Mouse (Mus musculus): ENCODE results near the gene Kat2b.
"Not testable (repeated sequence)": the region's sequence is repeated elsewhere in the genome, so short reads cannot be mapped to it uniquely, and the experiment has no call there.

The Kat2b gene

GRCm38 (mm10) chr17:53596941-53597790, 30.5 kb downstream of the Kat2b start:
- no peak for DNase-seq (ENCODE audit: low read depth)

- DNase-seq (ENCODE audit: low read depth) = no peak
These were observed 31.9 kb downstream of the Kat2b start for GRCm38 (mm10) chr17:53598571-53598970.

- not testable (repeated sequence) for DNase-seq (ENCODE audit: low read depth)
These were observed 36.6 kb downstream of the Kat2b start for GRCm38 (mm10) chr17:53603236-53603635.

- DNase-seq (ENCODE audit: low read depth) = not testable (repeated sequence)
These were observed 39.4 kb downstream of the Kat2b start for GRCm38 (mm10) chr17:53606082-53606481.

- not testable (repeated sequence) for DNase-seq (ENCODE audit: low read depth)
These were observed 42.3 kb downstream of the Kat2b start for GRCm38 (mm10) chr17:53608924-53609323.

- no peak for DNase-seq (ENCODE audit: low read depth)
These were observed 50.8 kb downstream of the Kat2b start for GRCm38 (mm10) chr17:53617295-53617957.

GRCm38 (mm10) chr17:53618369-53618768, 51.7 kb downstream of the Kat2b start:
- no peak for DNase-seq (ENCODE audit: low read depth)

GRCm38 (mm10) chr17:53619391-53619790, 52.7 kb downstream of the Kat2b start:
- DNase-seq (ENCODE audit: low read depth) = no peak

- no peak for DNase-seq (ENCODE audit: low read depth)
These were observed 54.0 kb downstream of the Kat2b start for GRCm38 (mm10) chr17:53620611-53621010.

GRCm38 (mm10) chr17:53622125-53622524, 55.5 kb downstream of the Kat2b start:
- no peak for DNase-seq (ENCODE audit: low read depth)

- no peak for DNase-seq (ENCODE audit: low read depth)
These were observed 57.1 kb downstream of the Kat2b start for GRCm38 (mm10) chr17:53623762-53624161.

- DNase-seq (ENCODE audit: low read depth) = no peak
These were observed 59.5 kb downstream of the Kat2b start for GRCm38 (mm10) chr17:53626160-53626559.

- DNase-seq (ENCODE audit: low read depth) = no peak
These were observed 60.8 kb downstream of the Kat2b start for GRCm38 (mm10) chr17:53627497-53627896.

GRCm38 (mm10) chr17:53628131-53628530, 61.5 kb downstream of the Kat2b start:
- DNase-seq (ENCODE audit: low read depth) = no peak

- no peak for DNase-seq (ENCODE audit: low read depth)
These were observed 64.7 kb downstream of the Kat2b start for GRCm38 (mm10) chr17:53631344-53631743.

GRCm38 (mm10) chr17:53643360-53643759, 76.7 kb downstream of the Kat2b start:
- peak; percentile 38 for DNase-seq (ENCODE audit: low read depth)

- peak; percentile 89 for DNase-seq (ENCODE audit: low read depth)
These were observed 83.6 kb downstream of the Kat2b start for GRCm38 (mm10) chr17:53650251-53650661.

GRCm38 (mm10) chr17:53654596-53654995, 87.9 kb downstream of the Kat2b start:
- no peak for DNase-seq (ENCODE audit: low read depth)

- DNase-seq (ENCODE audit: low read depth) = no peak
These were observed 88.4 kb downstream of the Kat2b start for GRCm38 (mm10) chr17:53655081-53655480.

- no peak for DNase-seq (ENCODE audit: low read depth)
These were observed 89.3 kb downstream of the Kat2b start for GRCm38 (mm10) chr17:53655959-53656358.

GRCm38 (mm10) chr17:53656369-53656860, 89.8 kb downstream of the Kat2b start:
- peak; percentile 12 for DNase-seq (ENCODE audit: low read depth)

- peak; percentile 66 for DNase-seq (ENCODE audit: low read depth)
These were observed 90.7 kb downstream of the Kat2b start for GRCm38 (mm10) chr17:53657391-53657790.

GRCm38 (mm10) chr17:53658668-53659067, 92.0 kb downstream of the Kat2b start:
- DNase-seq (ENCODE audit: low read depth) = no peak
